Mouse (Mus musculus) neutrophil, adult 83 days (primary cell): Measurements from ENCODE around the gene Ccp110. TPM values are rescaled to one million over a fixed set of nuclear protein-coding genes. Genes with fewer than 3 reads are reported as not detected.

Experiments
- total RNA-seq, 2 experiments: library from RNA; stranded (reverse); gene quantifications; one replicate each; pipeline ENCODE4 v1.2.4; 2023

The Ccp110 gene
- total RNA-seq, result 10 to 100 TPM; 10.5 to 10.6 TPM

GRCm38 (mm10) chr7:118712228-118713173, at the start of gene Ccp110:
TSS of gene Ccp110 (plus strand) at chr7:118712552.

GRCm38 (mm10) chr7:118705101-118705961, 7.0 kb upstream of the Ccp110 start, which contains the start of gene Gde1:
TSS of gene Gde1 (minus strand) at chr7:118705778.

GRCm38 (mm10) chr7:118739975-118740531, 27.7 kb downstream of the Ccp110 start, which contains the start of gene Vps35l:
TSS of gene Vps35l (plus strand) at chr7:118740226.

Other genes starting within 250 kb of the Ccp110 start
- gene Itpripl2, start 220.6 kb upstream of the Ccp110 start, total RNA-seq, result 10 to 100 TPM; 36.3 to 41.2 TPM
- 10 to 100 TPM in 1 of 2 experiments, 1 to 10 TPM in 1; 9.6 to 14.3 TPM for gene Coq7, start 179.2 kb upstream of the Ccp110 start, total RNA-seq
- under 1 TPM; 0.73 to 0.99 TPM for gene Tmc7, start 127.8 kb upstream of the Ccp110 start, total RNA-seq
- not detected for gene Tmc5, start 115.3 kb upstream of the Ccp110 start, total RNA-seq
- gene Gde1, start 6.8 kb upstream of the Ccp110 start, total RNA-seq, result 10 to 100 TPM; 29.1 to 34.6 TPM
- 10 to 100 TPM; 45.1 to 47.0 TPM for gene Vps35l, start 27.7 kb downstream of the Ccp110 start, total RNA-seq
- gene Iqck, start 143.2 kb downstream of the Ccp110 start, total RNA-seq, result under 1 TPM; 0.31 to 0.44 TPM
- gene Knop1, start 143.7 kb downstream of the Ccp110 start, total RNA-seq, result 10 to 100 TPM in 1 of 2 experiments, 1 to 10 TPM in 1; 6.7 to 15.2 TPM